Mouse (Mus musculus) embryonic facial prominence, embryonic 15.5 days (tissue): ENCODE measurements around the gene Bri3. TPM values are rescaled to one million over a fixed set of nuclear protein-coding genes. Genes with fewer than 3 reads are reported as not detected.

Experiments
- ATAC-seq: fragments of 200-750 bp; cut with Nextera tagmentation; 2 replicates; pipeline ENCODE4 v1.8.0; 2017; ENCODE audit warnings: low read depth, moderate TSS enrichment; ENCODE audit not compliant: insufficient number of reproducible peaks, low FRiP score, low TSS enrichment
- H3K27ac ChIP-seq: fragments of 300-500 bp; sonication (generic); replicated peaks from 2 replicates; pipeline ENCODE4 v1.5.1; 2015; ENCODE audit warnings: mild to moderate bottlenecking, inconsistent platforms
- H3K27me3 ChIP-seq: fragments of 300-500 bp; sonication (generic); 2 replicates; pipeline ENCODE4 v1.6.1; 2015; ENCODE audit warnings: inconsistent platforms
- H3K36me3 ChIP-seq: fragments of 300-500 bp; sonication (generic); 2 replicates; pipeline ENCODE4 v1.6.1; 2015; ENCODE audit warnings: mild to moderate bottlenecking, inconsistent platforms
- H3K4me1 ChIP-seq: fragments of 300-500 bp; sonication (generic); 2 replicates; pipeline ENCODE4 v1.6.1; 2015; ENCODE audit warnings: inconsistent platforms
- H3K4me2 ChIP-seq: fragments of 300-500 bp; sonication (generic); replicated peaks from 2 replicates; pipeline ENCODE4 v1.6.1; 2015; ENCODE audit warnings: mild to moderate bottlenecking, inconsistent platforms
- H3K4me3 ChIP-seq: fragments of 300-500 bp; sonication (generic); replicated peaks from 2 replicates; pipeline ENCODE4 v1.5.1; 2015; ENCODE audit warnings: mild to moderate bottlenecking, inconsistent platforms
- H3K9ac ChIP-seq: fragments of 300-500 bp; sonication (generic); 2 replicates; pipeline ENCODE4 v1.6.1; 2015; ENCODE audit warnings: inconsistent platforms
- H3K9me3 ChIP-seq: fragments of 300-500 bp; sonication (generic); replicated peaks from 2 replicates; pipeline ENCODE4 v1.6.1; 2016; ENCODE audit warnings: inconsistent platforms
- WGBS: fragments of 180-500 bp; shearing (Covaris S2); methylation state at CpG from one replicate; pipeline ENCODE4 v1.1.7; 2015; 5-methylcytosine and 5-hydroxymethylcytosine counted together
- polyA plus RNA-seq: library from polyadenylated mRNA; unstranded; fragments of >200 nt; fragmentation: Nextera tagmentation; extraction: Ambion mirVana; gene quantifications from 2 replicates; pipeline ENCODE4 v1.2.1, GENCODE M21; 2015

The Bri3 gene
- 112 and 118 TPM in 2 replicates for polyA plus RNA-seq

- Histone ChIP-seq H3K4me3 (no peak within 1 kb of the TSS), H3K36me3 (no peaks in the 10 kb centered on the region), H3K4me2 (no peak within 1 kb of the TSS), H3K4me1 (peaks cover 7% of the 10 kb centered on the region), H3K27me3 (no peaks in the 10 kb centered on the region), H3K27ac (no peak within 1 kb of the TSS), H3K9me3 (no peaks in the 10 kb centered on the region), H3K9ac (no peak within 1 kb of the TSS)
- no peak for ATAC-seq
- WGBS: 97% methylated on average over 7 of the region's 7 CpGs
Observed at GRCm38 (mm10) chr5:144243901-144244487, at the start of gene Bri3. Gene Bri3 (plus strand): TSS chr5:144244437.

- Histone ChIP-seq H3K4me3 (no peak overlapping the region), H3K9me3 (no peaks in the 10 kb centered on the region), H3K27ac (no peak overlapping the region), H3K36me3 (peaks cover 20% of the 10 kb centered on the region), H3K4me1 (peaks cover 4% of the 10 kb centered on the region; the same call in 1 of the 2 replicates), H3K9ac (no peak overlapping the region), H3K4me2 (no peak overlapping the region), H3K27me3 (no peaks in the 10 kb centered on the region)
- WGBS: 70% methylated on average over 8 of the region's 8 CpGs
- ATAC-seq: no peak
Observed at GRCm38 (mm10) chr5:144195567-144195966, 48.7 kb upstream of the Bri3 start.

- H3K27me3 ChIP-seq: no peaks in the 10 kb centered on the region
- H3K4me3 ChIP-seq: no peak overlapping the region
- H3K9ac ChIP-seq: no peak overlapping the region
- 66% methylated on average over 11 of the region's 11 CpGs for WGBS
- H3K4me2 ChIP-seq: no peak overlapping the region
- H3K36me3 ChIP-seq: peaks cover 55% of the 10 kb centered on the region
- H3K4me1 ChIP-seq: peaks cover 7% of the 10 kb centered on the region; the same call in 1 of the 2 replicates
- H3K9me3 ChIP-seq: no peaks in the 10 kb centered on the region
- no peak overlapping the region for H3K27ac ChIP-seq
- no peak for ATAC-seq
Observed at GRCm38 (mm10) chr5:144200616-144201015, 43.6 kb upstream of the Bri3 start.

- Histone ChIP-seq H3K4me2 (no peak overlapping the region), H3K4me3 (no peak overlapping the region), H3K27me3 (no peaks in the 10 kb centered on the region), H3K36me3 (peaks cover 69% of the 10 kb centered on the region), H3K9ac (no peak overlapping the region), H3K27ac (no peak overlapping the region), H3K4me1 (peaks cover 7% of the 10 kb centered on the region; the same call in 1 of the 2 replicates), H3K9me3 (no peaks in the 10 kb centered on the region)
- 94% methylated on average over 6 of the region's 6 CpGs for WGBS
- no peak for ATAC-seq
Observed at GRCm38 (mm10) chr5:144202430-144202829, 41.8 kb upstream of the Bri3 start.

GRCm38 (mm10) chr5:144203398-144203959, 40.8 kb upstream of the Bri3 start:
- Histone ChIP-seq H3K9me3 (no peaks in the 10 kb centered on the region), H3K4me2 (no peak overlapping the region), H3K4me3 (no peak overlapping the region), H3K36me3 (peaks cover 67% of the 10 kb centered on the region), H3K9ac (no peak overlapping the region), H3K4me1 (peaks cover 7% of the 10 kb centered on the region; the same call in 1 of the 2 replicates), H3K27me3 (no peaks in the 10 kb centered on the region), H3K27ac (no peak overlapping the region)
- WGBS: 88% methylated on average over 10 of the region's 10 CpGs
- ATAC-seq: no peak

GRCm38 (mm10) chr5:144204303-144204702, 39.9 kb upstream of the Bri3 start:
- H3K4me2 ChIP-seq: no peak overlapping the region
- H3K9ac ChIP-seq: no peak overlapping the region
- no peaks in the 10 kb centered on the region for H3K9me3 ChIP-seq
- peaks cover 66% of the 10 kb centered on the region for H3K36me3 ChIP-seq
- no peak for ATAC-seq
- 87% methylated on average over 12 of the region's 12 CpGs for WGBS
- H3K27ac ChIP-seq: no peak overlapping the region
- H3K4me1 ChIP-seq: peaks cover 7% of the 10 kb centered on the region; the same call in 1 of the 2 replicates
- no peak overlapping the region for H3K4me3 ChIP-seq
- no peaks in the 10 kb centered on the region for H3K27me3 ChIP-seq

- Histone ChIP-seq H3K4me1 (peaks cover 7% of the 10 kb centered on the region; the same call in 1 of the 2 replicates), H3K9me3 (no peaks in the 10 kb centered on the region), H3K4me2 (no peak overlapping the region), H3K9ac (no peak overlapping the region), H3K36me3 (peaks cover 72% of the 10 kb centered on the region), H3K27me3 (no peaks in the 10 kb centered on the region), H3K27ac (no peak overlapping the region), H3K4me3 (no peak overlapping the region)
- WGBS: 71% methylated on average over 10 of the region's 10 CpGs
- no peak for ATAC-seq
Observed at GRCm38 (mm10) chr5:144204911-144205310, 39.3 kb upstream of the Bri3 start.

GRCm38 (mm10) chr5:144206069-144206468, 38.2 kb upstream of the Bri3 start:
- Histone ChIP-seq H3K4me2 (no peak overlapping the region), H3K9ac (no peak overlapping the region), H3K9me3 (no peaks in the 10 kb centered on the region), H3K36me3 (peaks cover 76% of the 10 kb centered on the region), H3K4me1 (no peaks in the 10 kb centered on the region), H3K27me3 (no peaks in the 10 kb centered on the region), H3K27ac (no peak overlapping the region), H3K4me3 (no peak overlapping the region)
- no peak for ATAC-seq
- WGBS: 91% methylated on average over 15 of the region's 15 CpGs

- WGBS: 50% methylated on average over 11 of the region's 11 CpGs
- Histone ChIP-seq H3K4me2 (no peak overlapping the region), H3K27ac (no peak overlapping the region), H3K36me3 (peaks cover 80% of the 10 kb centered on the region), H3K4me1 (no peaks in the 10 kb centered on the region), H3K9ac (no peak overlapping the region), H3K27me3 (no peaks in the 10 kb centered on the region), H3K9me3 (no peaks in the 10 kb centered on the region), H3K4me3 (no peak overlapping the region)
- ATAC-seq: no peak
Observed at GRCm38 (mm10) chr5:144207478-144207877, 36.8 kb upstream of the Bri3 start.

- no peak overlapping the region for H3K4me3 ChIP-seq
- WGBS: 29% methylated on average over 7 of the region's 7 CpGs
- no peak overlapping the region for H3K9ac ChIP-seq
- H3K27ac ChIP-seq: no peak overlapping the region
- peaks cover 58% of the 10 kb centered on the region; the same call in 1 of the 2 replicates for H3K36me3 ChIP-seq
- no peaks in the 10 kb centered on the region for H3K27me3 ChIP-seq
- no peak for ATAC-seq
- H3K4me2 ChIP-seq: no peak overlapping the region
- H3K4me1 ChIP-seq: no peaks in the 10 kb centered on the region
- H3K9me3 ChIP-seq: no peaks in the 10 kb centered on the region
Observed at GRCm38 (mm10) chr5:144214453-144214852, 29.8 kb upstream of the Bri3 start.

GRCm38 (mm10) chr5:144215992-144216391, 28.2 kb upstream of the Bri3 start:
- 80% methylated on average over 2 of the region's 2 CpGs for WGBS
- no peak overlapping the region for H3K9ac ChIP-seq
- H3K4me2 ChIP-seq: no peak overlapping the region
- no peaks in the 10 kb centered on the region for H3K9me3 ChIP-seq
- H3K4me1 ChIP-seq: no peaks in the 10 kb centered on the region
- peaks cover 42% of the 10 kb centered on the region; the same call in 1 of the 2 replicates for H3K36me3 ChIP-seq
- H3K27me3 ChIP-seq: no peaks in the 10 kb centered on the region
- H3K27ac ChIP-seq: no peak overlapping the region
- H3K4me3 ChIP-seq: no peak overlapping the region
- ATAC-seq: no peak

- H3K9ac ChIP-seq: no peak overlapping the region
- no peak overlapping the region for H3K4me3 ChIP-seq
- H3K4me1 ChIP-seq: peaks cover 13% of the 10 kb centered on the region
- no peaks in the 10 kb centered on the region for H3K27me3 ChIP-seq
- WGBS: 89% methylated on average over 7 of the region's 7 CpGs
- peaks cover 30% of the 10 kb centered on the region; the same call in 1 of the 2 replicates for H3K36me3 ChIP-seq
- no peak overlapping the region for H3K27ac ChIP-seq
- no peaks in the 10 kb centered on the region for H3K9me3 ChIP-seq
- H3K4me2 ChIP-seq: no peak overlapping the region
- ATAC-seq: no peak
Observed at GRCm38 (mm10) chr5:144218061-144218460, 26.2 kb upstream of the Bri3 start.
